Mouse (Mus musculus): ENCODE measurements around the gene Adcy1.

DNA sequence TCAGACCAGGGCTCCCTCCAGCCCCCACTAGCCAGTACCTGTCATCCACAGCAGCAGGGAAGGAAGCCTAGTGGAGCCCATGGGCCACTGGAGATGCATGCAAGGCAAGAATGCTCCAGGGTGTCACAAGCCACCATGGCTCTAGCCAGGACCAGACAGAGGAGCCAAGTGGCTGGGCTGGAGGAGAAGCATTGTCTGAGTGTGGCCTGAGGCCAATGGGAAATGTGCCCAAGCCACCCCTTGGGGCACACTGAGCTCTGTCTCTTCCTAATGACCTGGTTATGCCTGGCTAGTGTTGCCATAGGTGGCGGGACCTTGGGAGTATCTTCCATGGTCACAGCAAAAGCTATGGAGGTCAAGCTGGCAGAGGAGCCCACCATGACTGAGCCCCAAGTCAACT is 106.4 kb downstream of the Adcy1 start:
- TF ChIP-seq TBP (conservative IDR thresholded peaks at IDR 0.05; ENCODE audit: low read depth, low read length) (no peak), NELFE (IDR thresholded peaks at IDR 0.05; ENCODE audit: low read depth, low read length) (no peak), KAT2A (IDR thresholded peaks at IDR 0.05; ENCODE audit: insufficient replicate concordance, low read length) (no peak), CTCF (conservative IDR thresholded peaks at IDR 0.05 in 1 of 2, IDR thresholded peaks at IDR 0.05 in 1 of 2; ENCODE audit: low read depth in 2 of 2, low read length in 2 of 2) (no peak), E2F4 (IDR thresholded peaks at IDR 0.05; ENCODE audit: insufficient replicate concordance, low read depth, low read length) (no peak), MYC (IDR thresholded peaks at IDR 0.05; ENCODE audit: low read depth, low read length) (no peak), POLR2A (IDR thresholded peaks at IDR 0.05; ENCODE audit: low read depth, low read length) (no peak), MAFK (IDR thresholded peaks at IDR 0.05; ENCODE audit: insufficient replicate concordance, low read length) (no peak), SIN3A (IDR thresholded peaks at IDR 0.05; ENCODE audit: low read length) (no peak), CHD2 (IDR thresholded peaks at IDR 0.05; ENCODE audit: low read length) (no peak), USF2 (conservative IDR thresholded peaks at IDR 0.05; ENCODE audit: low read depth, low read length) (no peak)
